Mouse (Mus musculus) midbrain, postnatal 0 days (tissue): ENCODE results near the gene Kctd20. TPM values are rescaled to one million over a fixed set of nuclear protein-coding genes. Genes with fewer than 3 reads are reported as not detected.

Experiments
- ATAC-seq: fragments of 200-750 bp; cut with Nextera tagmentation; 2 replicates; pipeline ENCODE4 v1.8.0; 2017; ENCODE audit warnings: moderate number of reproducible peaks, mild to moderate bottlenecking, moderate TSS enrichment, moderate library complexity; ENCODE audit not compliant: low FRiP score
- DNase-seq: peaks from one replicate; pipeline ENCODE4 v3.0.0-alpha.2; 2015; ENCODE audit warnings: low spot score
- H3K27ac ChIP-seq: fragments of 300-500 bp; sonication (generic); 2 replicates; pipeline ENCODE4 v1.5.1; 2014; ENCODE audit warnings: low read depth, mild to moderate bottlenecking, low read length, mixed read lengths
- H3K27me3 ChIP-seq: fragments of 300-500 bp; sonication (generic); 2 replicates; pipeline ENCODE4 v1.6.1; 2014; ENCODE audit warnings: low read length, control low read depth, mixed read lengths; ENCODE audit not compliant: insufficient read depth
- H3K36me3 ChIP-seq: fragments of 300-500 bp; sonication (generic); 2 replicates; pipeline ENCODE4 v1.6.1; 2014; ENCODE audit warnings: low read length, control low read depth, mixed read lengths; ENCODE audit not compliant: insufficient read depth
- H3K4me1 ChIP-seq: fragments of 300-500 bp; sonication (generic); 2 replicates; pipeline ENCODE4 v1.6.1; 2014; ENCODE audit warnings: mild to moderate bottlenecking, control low read depth, antibody characterized with exemption, low read length, mixed read lengths; ENCODE audit not compliant: insufficient read depth
- H3K4me2 ChIP-seq: fragments of 300-500 bp; sonication (generic); 2 replicates; pipeline ENCODE4 v1.6.1; 2014; ENCODE audit warnings: low read depth, mild to moderate bottlenecking, low read length, mixed read lengths; ENCODE audit not compliant: poor library complexity, severe bottlenecking
- H3K4me3 ChIP-seq: fragments of 300-500 bp; sonication (generic); 2 replicates; pipeline ENCODE4 v1.5.1; 2014; ENCODE audit warnings: low read depth, mild to moderate bottlenecking, low read length, moderate library complexity
- H3K9ac ChIP-seq: fragments of 300-500 bp; sonication (generic); replicated peaks from 2 replicates; pipeline ENCODE4 v1.6.1; 2014; ENCODE audit warnings: mild to moderate bottlenecking, low read length, moderate library complexity, mixed read lengths; ENCODE audit not compliant: poor library complexity, severe bottlenecking
- H3K9me3 ChIP-seq: fragments of 300-500 bp; sonication (generic); 2 replicates; pipeline ENCODE4 v1.6.1; 2016; ENCODE audit warnings: low read length, control low read depth
- CTCF ChIP-seq: IDR thresholded peaks from 2 replicates; pipeline ENCODE4 v1.5.1; 2016; ENCODE audit warnings: antibody characterized with exemption, mild to moderate bottlenecking
- WGBS: fragments of 180-500 bp; shearing (Covaris S2); extraction: QIAGEN DNeasy Blood & Tissue Kit; methylation state at CpG from one replicate; pipeline ENCODE4 v1.1.7; 2014; 5-methylcytosine and 5-hydroxymethylcytosine counted together
- polyA plus RNA-seq: library from polyadenylated mRNA; unstranded; fragments of >200 nt; fragmentation: Nextera tagmentation; extraction: Ambion mirVana; gene quantifications from 2 replicates; pipeline ENCODE4 v1.2.1, GENCODE M21; 2015
- total RNA-seq: library from RNA; depleted of rRNA; stranded (reverse); fragments of >200 nt; gene quantifications from 2 replicates; pipeline ENCODE4 v1.2.3, GENCODE M21; 2014; rRNA removed

Kctd20 gene
- total and polyA plus RNA-seq, 2 experiments from 2014 or later: 60.0 to 63.8 TPM

GRCm38 (mm10) chr17:29014235-29014634 lies 62.5 kb downstream of the Kctd20 start:
- H3K36me3 ChIP-seq: no peaks in the 10 kb centered on the region
- no peaks in the 10 kb centered on the region for H3K4me1 ChIP-seq
- H3K4me2 ChIP-seq: no peak overlapping the region
- no peaks in the 10 kb centered on the region for H3K27me3 ChIP-seq
- no peak overlapping the region for H3K9ac ChIP-seq
- no peak overlapping the region for H3K27ac ChIP-seq
- no peak for TF ChIP-seq CTCF
- no peaks in the 10 kb centered on the region for H3K9me3 ChIP-seq
- ATAC-seq (no peak), DNase-seq (no peak)
- no peak overlapping the region for H3K4me3 ChIP-seq

DNA sequence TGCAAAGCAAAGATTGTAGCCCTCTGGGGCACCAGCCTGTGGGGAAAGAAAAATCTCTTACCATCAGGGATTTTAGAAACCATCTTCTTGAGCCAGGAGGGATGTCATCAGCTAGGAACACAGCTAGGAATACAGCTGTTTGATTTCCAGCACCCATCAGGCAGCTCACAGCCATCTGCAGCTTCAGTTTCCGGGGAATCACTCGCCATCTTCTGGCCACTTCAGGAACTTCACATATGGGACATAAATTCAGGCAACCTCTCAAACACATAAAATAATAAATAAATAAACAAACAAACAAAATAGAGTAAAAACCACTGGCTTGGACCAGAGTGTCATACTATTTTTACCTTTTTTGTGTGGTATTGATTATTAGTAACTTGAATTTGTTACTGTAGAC lies 63.9 kb downstream of the Kctd20 start:
- DNase-seq: peak; percentile 51

DNA sequence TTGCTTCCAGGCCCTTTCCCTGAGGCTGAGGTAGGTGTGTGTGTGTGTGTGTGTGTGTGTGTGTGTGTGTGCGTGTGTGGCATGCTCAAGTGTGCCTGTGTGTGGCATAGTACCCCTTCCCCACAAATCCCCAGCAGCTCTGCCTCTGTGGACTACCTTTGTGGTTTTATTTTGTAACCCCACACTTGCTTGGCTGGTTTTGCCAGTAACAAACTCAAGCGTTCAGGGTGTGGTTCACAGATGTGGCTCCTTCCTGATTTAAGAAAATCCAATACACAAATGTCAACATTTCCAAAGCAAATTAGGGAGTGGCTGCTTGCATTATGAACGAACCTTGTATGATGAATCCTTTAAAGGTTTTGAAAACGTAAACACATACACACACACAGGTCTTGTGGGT lies 65.0 kb downstream of the Kctd20 start:
- 88% methylated on average over 4 of the region's 4 CpGs for WGBS
- DNase-seq: no peak
- Histone ChIP-seq H3K27me3 (no peaks in the 10 kb centered on the region), H3K9me3 (no peaks in the 10 kb centered on the region), H3K4me3 (no peak overlapping the region), H3K36me3 (no peaks in the 10 kb centered on the region), H3K4me1 (no peaks in the 10 kb centered on the region), H3K4me2 (no peak overlapping the region), H3K27ac (no peak overlapping the region), H3K9ac (no peak overlapping the region)
- no peak for ATAC-seq
- no peak for TF ChIP-seq CTCF

More for the DNA sequence above, 63.9 kb downstream of the Kctd20 start:
- Histone ChIP-seq H3K36me3 (no peaks in the 10 kb centered on the region), H3K4me1 (no peaks in the 10 kb centered on the region), H3K4me2 (no peak overlapping the region), H3K4me3 (no peak overlapping the region), H3K27ac (no peak overlapping the region), H3K9me3 (no peaks in the 10 kb centered on the region), H3K9ac (no peak overlapping the region), H3K27me3 (no peaks in the 10 kb centered on the region)
- peak; percentile 68 for TF ChIP-seq CTCF
- no peak for ATAC-seq
- 23% methylated on average over 2 of the region's 2 CpGs for WGBS

GRCm38 (mm10) chr17:29018292-29018984 lies 66.7 kb downstream of the Kctd20 start:
- TF ChIP-seq CTCF: peak; percentile 40; the same call in 1 of the 2 replicates
- Histone ChIP-seq H3K9me3 (no peaks in the 10 kb centered on the region), H3K4me2 (no peak overlapping the region), H3K4me3 (no peak overlapping the region), H3K36me3 (no peaks in the 10 kb centered on the region), H3K27ac (no peak overlapping the region), H3K4me1 (no peaks in the 10 kb centered on the region), H3K9ac (no peak overlapping the region), H3K27me3 (no peaks in the 10 kb centered on the region)
- no peak for ATAC-seq
- WGBS: 48% methylated on average over 11 of the region's 11 CpGs
- DNase-seq: no peak

Other genes with a start within 250 kb of the Kctd20 start
- 2.7 and 4.2 TPM in 2 replicates for gene AC170998.1, start 225.9 kb upstream of the Kctd20 start, total RNA-seq
- gene AC170998.1, start 225.9 kb upstream of the Kctd20 start, polyA plus RNA-seq: 1.8 and 3.2 TPM in 2 replicates
- gene Mapk13, start 182.7 kb upstream of the Kctd20 start, total RNA-seq: 0.66 and 1.5 TPM in 2 replicates
- 1.0 and 1.1 TPM in 2 replicates for gene Mapk13, start 182.7 kb upstream of the Kctd20 start, polyA plus RNA-seq
- 14.9 and 21.5 TPM in 2 replicates for gene Brpf3, start 150.9 kb upstream of the Kctd20 start, total RNA-seq
- 3.5 and 4.9 TPM in 2 replicates for gene Brpf3, start 150.9 kb upstream of the Kctd20 start, polyA plus RNA-seq
- gene Pnpla1, start 93.5 kb upstream of the Kctd20 start, total RNA-seq: 0.05 and 0.14 TPM in 2 replicates
- 0.07 TPM in 1 of 2 replicates, not detected in the other for gene Pnpla1, start 93.5 kb upstream of the Kctd20 start, polyA plus RNA-seq
- gene 4930539E08Rik, start 36.6 kb upstream of the Kctd20 start, total RNA-seq: 9.8 and 32.9 TPM in 2 replicates
- gene 4930539E08Rik, start 36.6 kb upstream of the Kctd20 start, polyA plus RNA-seq: 4.3 and 4.5 TPM in 2 replicates
- 0.49 TPM in 1 of 2 replicates, not detected in the other for gene Pxt1, start 8.1 kb upstream of the Kctd20 start, total RNA-seq
- 0.15 TPM in 1 of 2 replicates, not detected in the other for gene Pxt1, start 8.1 kb upstream of the Kctd20 start, polyA plus RNA-seq
- 44.2 and 58.1 TPM in 2 replicates for gene Stk38, start 56.0 kb downstream of the Kctd20 start, total RNA-seq
- gene Stk38, start 56.0 kb downstream of the Kctd20 start, polyA plus RNA-seq: 42.1 and 47.9 TPM in 2 replicates
- 119 and 193 TPM in 2 replicates for gene Srsf3, start 80.7 kb downstream of the Kctd20 start, total RNA-seq
- gene Srsf3, start 80.7 kb downstream of the Kctd20 start, polyA plus RNA-seq: 284 and 296 TPM in 2 replicates
- gene Cdkn1a, start 139.0 kb downstream of the Kctd20 start, total RNA-seq: 44.4 and 57.7 TPM in 2 replicates
- gene Cdkn1a, start 139.0 kb downstream of the Kctd20 start, polyA plus RNA-seq: 220 and 237 TPM in 2 replicates
- not detected in 2 replicates for gene Rab44, start 162.2 kb downstream of the Kctd20 start, total RNA-seq
- gene Rab44, start 162.2 kb downstream of the Kctd20 start, polyA plus RNA-seq: not detected in 2 replicates